Mouse (Mus musculus) Patski (cell line): Measurements from ENCODE around the gene Klhl11. TPM values are rescaled to one million over a fixed set of nuclear protein-coding genes. Genes with fewer than 3 reads are reported as not detected.

Experiments used
- ATAC-seq: fragments of 100-300 bp; one replicate; pipeline ENCODE4 v1.8.0; 2021
- CTCF ChIA-PET: fragments of 350-600 bp; sonication (Branson Sonifier 250); formaldehyde crosslinking; loops from one replicate; lab custom pipeline; 2022; ENCODE audit warnings: inconsistent platforms; lab: Charles Lee
- POLR2A ChIA-PET: fragments of 350-600 bp; sonication (Branson Sonifier 250); formaldehyde crosslinking; loops from one replicate; lab custom pipeline; 2022; ENCODE audit warnings: antibody characterized with exemption, inconsistent platforms; lab: Charles Lee
- DNase-seq: peaks from one replicate; pipeline ENCODE4 v3.0.0-alpha.2; 2011; ENCODE audit warnings: low read depth, low spot score
- H3K27me3 ChIP-seq: fragments of 371-371 bp; one replicate; pipeline ENCODE4 v1.5.1; 2021
- CTCF ChIP-seq: fragments of 100-300 bp; IDR thresholded peaks from one replicate; pipeline ENCODE4 v1.5.1; 2021
- in situ Hi-C: fragments of 300-500 bp; cut with MboI; formaldehyde crosslinking; loops from 3 replicates; pipeline ENCODE4 v1.11.1; 2018; ENCODE audit warnings: low pct_unique_long_range_greater_than_20kb, mixed read lengths
- polyA plus RNA-seq: library from polyadenylated mRNA; unstranded; gene quantifications from one replicate; pipeline ENCODE4 v1.2.3, GENCODE M21; 2021

Gene Klhl11
- polyA plus RNA-seq, 1 experiment from 2014 or later, result 10.9 TPM

GRCm38 (mm10) chr11:100505997-100506396, 33.5 kb upstream of the Klhl11 start:
- in situ Hi-C loops, result no loop called here
- no peak for ATAC-seq
- no peak for DNase-seq
- no peak for TF ChIP-seq CTCF
- H3K27me3 ChIP-seq, result no peaks in the 10 kb centered on the region
- CTCF ChIA-PET, result no interaction called here
- POLR2A ChIA-PET, result interaction anchor here (1.0 kb wide), 1 partner anchor 13 kb away, joined by 4 read pairs; no protein-coding TSS in a partner anchor

DNA sequence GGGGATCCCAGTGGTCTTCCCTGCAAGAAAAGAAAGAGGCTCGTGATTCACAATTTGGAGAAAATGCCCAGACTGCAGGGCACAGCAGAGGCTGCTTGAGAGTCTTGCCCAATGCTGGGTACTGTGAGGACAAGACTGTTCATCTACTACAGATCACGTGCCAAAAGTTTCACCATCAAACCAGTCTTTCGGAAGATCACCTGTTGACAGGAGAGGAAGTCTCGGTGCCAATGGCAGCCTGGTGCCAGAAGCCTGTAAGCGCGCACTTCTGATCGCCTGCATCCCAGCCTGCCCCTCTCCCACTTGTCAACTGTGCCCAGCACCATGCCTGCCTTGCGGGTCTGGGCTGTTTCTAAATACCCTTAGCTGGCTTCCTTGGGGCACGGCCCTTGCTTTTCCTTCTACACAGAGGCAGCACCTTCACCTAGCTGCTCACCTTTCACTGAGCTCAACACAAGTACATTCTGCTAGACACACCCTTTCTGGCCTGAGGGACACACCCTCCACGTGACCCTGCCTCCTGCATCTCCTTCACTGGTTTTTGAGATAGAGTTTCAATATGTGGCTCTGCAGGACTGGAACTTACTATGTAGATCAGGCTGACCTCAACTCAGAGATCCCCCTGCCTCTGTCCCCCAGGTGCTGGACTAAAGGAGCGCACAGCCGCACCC, 32.6 kb upstream of the Klhl11 start:
- TF ChIP-seq CTCF, result no peak
- ATAC-seq (no peak), DNase-seq (no peak)
- in situ Hi-C loops, result no loop called here
- POLR2A ChIA-PET, result interaction anchor here (1.0 kb wide), 1 partner anchor 14 kb away, joined by 4 read pairs; no protein-coding TSS in a partner anchor
- no peaks in the 10 kb centered on the region for H3K27me3 ChIP-seq
- CTCF ChIA-PET, result interaction anchor here (1.6 kb wide), 1 partner anchor 10 kb away, joined by 4 read pairs; no protein-coding TSS in a partner anchor

GRCm38 (mm10) chr11:100501321-100501720, 28.8 kb upstream of the Klhl11 start:
- H3K27me3 ChIP-seq, result no peaks in the 10 kb centered on the region
- POLR2A ChIA-PET, result no interaction called here
- CTCF ChIA-PET, result no interaction called here
- TF ChIP-seq CTCF, result no peak
- in situ Hi-C loops, result no loop called here
- no peak for ATAC-seq
- DNase-seq, result no peak

DNA sequence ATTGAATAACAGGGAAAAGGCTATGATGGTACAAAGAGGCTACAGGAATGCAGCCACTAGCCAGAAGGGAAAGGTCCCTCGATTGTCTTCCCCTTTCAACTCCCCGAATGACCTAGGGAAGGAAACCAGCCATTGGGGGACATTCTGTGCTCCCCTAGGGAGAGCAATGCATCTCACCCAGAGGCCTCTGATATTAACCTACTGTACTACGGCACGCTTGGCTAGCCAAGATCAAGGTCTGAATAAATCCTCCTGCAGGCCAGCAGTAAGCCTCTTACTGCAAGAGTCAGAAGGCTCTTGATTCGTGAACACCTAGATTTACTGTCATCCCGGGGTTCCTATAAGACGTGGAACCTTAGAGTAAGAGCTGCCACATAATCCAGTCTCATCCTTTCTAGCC, 28.1 kb upstream of the Klhl11 start:
- ChIA-PET POLR2A (no interaction called here), CTCF (no interaction called here)
- no peak for ATAC-seq
- H3K27me3 ChIP-seq, result no peaks in the 10 kb centered on the region
- DNase-seq, result no peak
- in situ Hi-C loops, result no loop called here
- TF ChIP-seq CTCF, result no peak

GRCm38 (mm10) chr11:100500241-100500640, 27.7 kb upstream of the Klhl11 start:
- no peak for TF ChIP-seq CTCF
- DNase-seq, result no peak
- ChIA-PET POLR2A (no interaction called here), CTCF (no interaction called here)
- no peaks in the 10 kb centered on the region for H3K27me3 ChIP-seq
- in situ Hi-C loops, result no loop called here
- no peak for ATAC-seq

GRCm38 (mm10) chr11:100493771-100494170, 21.2 kb upstream of the Klhl11 start:
- POLR2A ChIA-PET, result no interaction called here
- no peak for TF ChIP-seq CTCF
- no peak for ATAC-seq
- no peak for DNase-seq
- CTCF ChIA-PET, result no interaction called here
- H3K27me3 ChIP-seq, result no peaks in the 10 kb centered on the region
- in situ Hi-C loops, result no loop called here

- no peaks in the 10 kb centered on the region for H3K27me3 ChIP-seq
- ATAC-seq (no peak), DNase-seq (no peak)
- TF ChIP-seq CTCF, result peak; percentile 69
- CTCF ChIA-PET, result interaction anchor here (1.0 kb wide), 1 partner anchor 60 kb away, joined by 3 read pairs; no protein-coding TSS in a partner anchor
- in situ Hi-C loops, result no loop called here
- POLR2A ChIA-PET, result no interaction called here
These were observed 18.4 kb upstream of the Klhl11 start for GRCm38 (mm10) chr11:100490951-100491350.

DNA sequence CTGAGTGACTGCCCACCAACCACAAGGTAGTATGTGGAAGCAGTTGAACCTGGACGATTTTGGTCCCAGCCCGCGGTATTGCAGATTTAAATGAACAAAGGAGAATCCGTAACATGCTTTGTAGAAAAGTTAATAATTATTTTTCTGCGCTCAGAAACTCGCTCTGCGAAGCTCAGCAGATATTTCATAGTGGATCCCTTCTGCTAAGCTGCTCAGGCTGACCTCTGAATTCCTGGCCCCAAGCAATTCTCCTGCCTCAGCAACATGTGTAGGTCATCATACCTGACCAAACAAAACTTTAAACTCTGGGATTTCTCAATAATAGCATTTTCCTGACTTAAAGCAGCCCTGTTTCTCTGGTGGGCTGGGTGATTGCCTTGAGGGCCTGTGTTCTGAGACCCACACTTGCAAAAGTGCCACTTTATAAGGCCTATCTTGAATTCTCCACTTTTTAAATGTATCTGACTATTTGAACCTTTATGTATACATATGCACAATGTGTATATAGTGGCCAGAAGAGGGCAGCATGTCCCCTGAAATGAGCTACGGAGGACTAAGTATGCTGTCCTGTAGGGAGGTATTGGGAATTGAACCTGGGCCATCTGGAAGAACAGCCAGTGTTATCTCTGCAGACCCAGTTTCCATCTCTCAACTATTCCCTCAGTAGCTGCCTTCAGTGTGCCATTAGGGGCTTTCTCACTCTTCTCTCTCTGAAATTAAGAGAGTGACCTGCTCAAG, 13.4 kb upstream of the Klhl11 start:
- DNase-seq (no peak), ATAC-seq (no peak)
- in situ Hi-C loops, result no loop called here
- H3K27me3 ChIP-seq, result no peaks in the 10 kb centered on the region
- peak; percentile 55 for TF ChIP-seq CTCF
- ChIA-PET CTCF (interaction anchor here (0.8 to 1.6 kb wide), 7 partner anchors 9 to 73 kb away, joined by 3 to 4 read pairs (median 3); partner anchors contain the start of gene Acly), POLR2A (interaction anchor here (0.6 to 0.7 kb wide), 2 partner anchors 50 to 116 kb away, joined by 3 read pairs; no protein-coding TSS in a partner anchor)

GRCm38 (mm10) chr11:100484461-100484860, 11.9 kb upstream of the Klhl11 start:
- TF ChIP-seq CTCF, result no peak
- H3K27me3 ChIP-seq, result no peaks in the 10 kb centered on the region
- ChIA-PET POLR2A (no interaction called here), CTCF (interaction anchor here (1.0 kb wide), 1 partner anchor 11 kb away, joined by 3 read pairs; no protein-coding TSS in a partner anchor)
- ATAC-seq (no peak), DNase-seq (no peak)
- in situ Hi-C loops, result no loop called here

DNA sequence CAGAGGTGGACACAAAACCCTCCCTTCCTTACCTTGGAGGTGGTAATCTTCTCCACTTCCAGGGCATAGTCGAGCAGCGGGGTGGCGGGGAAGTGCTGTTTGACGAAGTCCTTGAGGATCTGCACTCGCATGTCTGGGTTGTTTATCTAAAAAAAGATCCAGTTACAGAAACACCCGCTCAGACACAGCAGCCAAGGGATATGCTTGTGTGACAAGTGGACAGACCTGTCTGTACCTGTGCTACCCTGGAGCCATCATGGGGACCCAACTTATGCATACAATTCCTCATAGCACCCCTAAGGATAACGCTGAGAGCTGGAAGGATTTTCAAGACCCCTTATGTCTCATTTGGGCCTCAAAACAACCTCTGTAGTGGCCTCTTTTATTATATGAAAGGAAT, 6.6 kb upstream of the Klhl11 start:
- no peaks in the 10 kb centered on the region for H3K27me3 ChIP-seq
- TF ChIP-seq CTCF, result no peak
- in situ Hi-C loops, result no loop called here
- DNase-seq (no peak), ATAC-seq (no peak)
- CTCF ChIA-PET, result no interaction called here
- POLR2A ChIA-PET, result no interaction called here

DNA sequence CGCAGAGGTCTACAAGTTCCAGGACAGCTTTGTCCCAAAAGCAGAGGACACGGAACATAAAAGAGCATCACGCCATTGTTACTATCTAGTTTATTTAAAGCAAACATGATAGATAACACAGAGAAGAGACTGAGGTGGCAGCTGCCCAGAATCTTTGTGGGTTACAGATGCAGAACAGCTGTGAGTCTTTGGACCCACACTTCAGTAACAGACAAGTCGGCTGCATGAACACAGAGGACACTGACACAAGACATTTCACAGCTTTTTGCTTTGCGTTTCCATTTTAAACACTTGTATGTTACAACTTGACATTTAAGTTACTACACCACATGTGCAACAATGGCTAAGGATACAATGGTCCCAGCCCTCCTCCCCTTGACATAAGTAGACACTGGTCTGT, 3.7 kb upstream of the Klhl11 start:
- TF ChIP-seq CTCF, result no peak
- H3K27me3 ChIP-seq, result no peaks in the 10 kb centered on the region
- ChIA-PET CTCF (interaction anchor here (0.7 to 1.6 kb wide), 3 partner anchors 40 to 56 kb away, joined by 3 read pairs; no protein-coding TSS in a partner anchor), POLR2A (no interaction called here)
- ATAC-seq (no peak), DNase-seq (no peak)
- in situ Hi-C loops, result no loop called here
